Mouse (Mus musculus) kidney, embryonic 15.5 days (tissue): ENCODE data around the gene Syt3. TPM values are rescaled to one million over a fixed set of nuclear protein-coding genes. Genes with fewer than 3 reads are reported as not detected.
A peak's percentile ranks its signal among the peaks of the same experiment; 100 is the strongest.

Source experiments
- ATAC-seq: fragments of 200-750 bp; cut with Nextera tagmentation; replicated peaks from 2 replicates; pipeline ENCODE4 v1.8.0; 2017; ENCODE audit warnings: moderate TSS enrichment; ENCODE audit not compliant: low FRiP score
- H3K27ac ChIP-seq: fragments of 300-500 bp; sonication (generic); 2 replicates; pipeline ENCODE4 v1.5.1; 2015; ENCODE audit warnings: mild to moderate bottlenecking, inconsistent platforms
- H3K27me3 ChIP-seq: fragments of 300-500 bp; sonication (generic); 2 replicates; pipeline ENCODE4 v1.6.1; 2015; ENCODE audit warnings: inconsistent platforms
- H3K36me3 ChIP-seq: fragments of 300-500 bp; sonication (generic); 2 replicates; pipeline ENCODE4 v1.6.1; 2015; ENCODE audit warnings: inconsistent platforms
- H3K4me1 ChIP-seq: fragments of 300-500 bp; sonication (generic); 2 replicates; pipeline ENCODE4 v1.6.1; 2015; ENCODE audit warnings: inconsistent platforms
- H3K4me2 ChIP-seq: fragments of 300-500 bp; sonication (generic); 2 replicates; pipeline ENCODE4 v1.6.1; 2015; ENCODE audit warnings: moderate library complexity, mild to moderate bottlenecking, inconsistent platforms
- H3K4me3 ChIP-seq: fragments of 300-500 bp; sonication (generic); replicated peaks from 2 replicates; pipeline ENCODE4 v1.5.1; 2015; ENCODE audit warnings: mild to moderate bottlenecking, inconsistent platforms
- H3K9ac ChIP-seq: fragments of 300-500 bp; sonication (generic); 2 replicates; pipeline ENCODE4 v1.6.1; 2015; ENCODE audit warnings: mild to moderate bottlenecking, inconsistent platforms
- H3K9me3 ChIP-seq: fragments of 300-500 bp; sonication (generic); replicated peaks from 2 replicates; pipeline ENCODE4 v1.6.1; 2016; ENCODE audit warnings: inconsistent platforms
- WGBS: fragments of 180-500 bp; shearing (Covaris S2); methylation state at CpG from one replicate; pipeline ENCODE4 v1.1.7; 2015; ENCODE audit warnings: mixed read lengths; 5-methylcytosine and 5-hydroxymethylcytosine counted together
- polyA plus RNA-seq: library from polyadenylated mRNA; unstranded; fragments of >200 nt; fragmentation: Nextera tagmentation; extraction: Ambion mirVana; gene quantifications from 2 replicates; pipeline ENCODE4 v1.2.1, GENCODE M21; 2015

The Syt3 gene
- 2.4 and 2.5 TPM in 2 replicates for polyA plus RNA-seq

DNA sequence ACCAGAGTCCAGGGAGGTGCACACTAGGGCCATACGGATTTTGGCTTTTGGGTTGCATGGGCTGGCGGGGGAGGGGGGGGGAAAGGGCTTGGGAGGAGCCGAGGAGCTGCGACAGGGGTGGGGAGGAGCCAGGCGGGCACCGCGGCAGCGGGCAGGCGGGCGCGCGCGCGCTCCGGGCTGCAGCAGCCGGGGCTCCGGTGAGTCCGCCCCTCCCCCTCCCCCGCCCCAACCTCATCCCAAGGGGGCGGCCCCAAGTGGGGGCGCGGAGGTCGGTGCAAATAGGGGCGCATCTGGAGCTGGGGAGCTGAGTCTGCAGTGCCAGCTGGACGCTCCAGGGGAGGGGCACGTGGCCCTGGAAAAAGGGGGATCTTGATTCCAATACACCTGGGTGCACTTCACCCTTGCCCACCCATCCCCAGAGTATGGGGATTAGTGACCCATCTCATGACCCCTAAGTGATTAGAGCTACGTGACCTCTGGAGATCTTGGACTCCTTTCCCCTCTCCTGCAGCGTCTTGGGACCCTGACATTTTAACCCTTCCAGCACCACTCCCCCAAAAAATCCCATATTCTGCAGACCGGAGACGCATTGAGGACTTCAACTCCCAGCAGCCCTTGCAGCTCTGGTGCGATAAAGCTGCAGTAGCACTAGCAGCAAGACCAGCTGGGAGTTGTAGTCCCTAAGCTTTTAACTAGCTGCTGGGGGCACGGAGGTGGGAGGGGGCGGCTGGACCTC lies at the start of gene Syt3:
TSS of gene Syt3 (plus strand) at position 123 of the 736 bp plus-strand sequence.
- Histone ChIP-seq H3K27me3 (peaks cover 56% of the 10 kb centered on the region), H3K4me1 (peaks cover 9% of the 10 kb centered on the region; the same call in 1 of the 2 replicates), H3K27ac (no peak within 1 kb of the TSS), H3K36me3 (no peaks in the 10 kb centered on the region), H3K4me3 (peak within 1 kb of the TSS; percentile 55), H3K9me3 (no peaks in the 10 kb centered on the region), H3K9ac (peak within 1 kb of the TSS; percentile 39), H3K4me2 (peak within 1 kb of the TSS; percentile 93)
- peak; percentile 85 for ATAC-seq
- 0% methylated on average over 20 of the region's 33 CpGs for WGBS

- Histone ChIP-seq H3K4me2 (no peak overlapping the region), H3K27ac (no peak overlapping the region), H3K27me3 (peaks cover 76% of the 10 kb centered on the region), H3K4me1 (peaks cover 19% of the 10 kb centered on the region), H3K4me3 (no peak overlapping the region), H3K36me3 (no peaks in the 10 kb centered on the region), H3K9ac (no peak overlapping the region), H3K9me3 (no peaks in the 10 kb centered on the region)
- no peak for ATAC-seq
- 72% methylated on average over 14 of the region's 14 CpGs for WGBS
Observed at GRCm38 (mm10) chr7:44334139-44334538, 49.8 kb upstream of the Syt3 start.

GRCm38 (mm10) chr7:44335031-44335878 lies 48.6 kb upstream of the Syt3 start:
- Histone ChIP-seq H3K4me3 (peak overlapping the region; percentile 47), H3K9ac (no peak overlapping the region), H3K4me2 (peak overlapping the region; percentile 87), H3K9me3 (no peaks in the 10 kb centered on the region), H3K4me1 (peaks cover 19% of the 10 kb centered on the region), H3K27ac (no peak overlapping the region), H3K27me3 (peaks cover 80% of the 10 kb centered on the region), H3K36me3 (no peaks in the 10 kb centered on the region)
- WGBS, result 6% methylated on average over 18 of the region's 40 CpGs
- peak; percentile 47; the same call in 1 of the 2 replicates for ATAC-seq

GRCm38 (mm10) chr7:44336046-44337021 lies 47.6 kb upstream of the Syt3 start:
- Histone ChIP-seq H3K9ac (no peak overlapping the region), H3K9me3 (no peaks in the 10 kb centered on the region), H3K4me2 (peak overlapping the region; percentile 87), H3K27me3 (peaks cover 85% of the 10 kb centered on the region), H3K4me3 (peak overlapping the region; percentile 47), H3K27ac (no peak overlapping the region), H3K36me3 (no peaks in the 10 kb centered on the region), H3K4me1 (peaks cover 19% of the 10 kb centered on the region)
- ATAC-seq, result peak; percentile 44; the same call in 1 of the 2 replicates
- 3% methylated on average over 42 of the region's 54 CpGs for WGBS

- Histone ChIP-seq H3K36me3 (no peaks in the 10 kb centered on the region), H3K27me3 (peaks cover 85% of the 10 kb centered on the region), H3K9ac (no peak overlapping the region), H3K4me3 (peak overlapping the region; percentile 47), H3K4me1 (peaks cover 19% of the 10 kb centered on the region), H3K4me2 (peak overlapping the region; percentile 87; the same call in 1 of the 2 replicates), H3K27ac (no peak overlapping the region), H3K9me3 (no peaks in the 10 kb centered on the region)
- 2% methylated on average over 32 of the region's 32 CpGs for WGBS
- no peak for ATAC-seq
Observed at GRCm38 (mm10) chr7:44337121-44337849, 46.6 kb upstream of the Syt3 start.

- 63% methylated on average over 6 of the region's 6 CpGs for WGBS
- peaks cover 63% of the 10 kb centered on the region for H3K27me3 ChIP-seq
Observed at GRCm38 (mm10) chr7:44340226-44340625, 43.7 kb upstream of the Syt3 start.

GRCm38 (mm10) chr7:44341119-44341518 lies 42.8 kb upstream of the Syt3 start:
- Histone ChIP-seq H3K9ac (no peak overlapping the region), H3K4me3 (no peak overlapping the region), H3K4me2 (no peak overlapping the region), H3K27me3 (peaks cover 54% of the 10 kb centered on the region), H3K36me3 (no peaks in the 10 kb centered on the region), H3K9me3 (no peaks in the 10 kb centered on the region), H3K27ac (no peak overlapping the region), H3K4me1 (peaks cover 15% of the 10 kb centered on the region)
- WGBS, result 79% methylated on average over 10 of the region's 10 CpGs
- ATAC-seq, result no peak

More at GRCm38 (mm10) chr7:44340226-44340625, 43.7 kb upstream of the Syt3 start:
- Histone ChIP-seq H3K9ac (no peak overlapping the region), H3K4me1 (peaks cover 24% of the 10 kb centered on the region), H3K4me2 (no peak overlapping the region), H3K36me3 (no peaks in the 10 kb centered on the region), H3K27ac (no peak overlapping the region), H3K9me3 (no peaks in the 10 kb centered on the region), H3K4me3 (no peak overlapping the region)
- ATAC-seq, result no peak

GRCm38 (mm10) chr7:44341714-44342113 lies 42.2 kb upstream of the Syt3 start:
- Histone ChIP-seq H3K9ac (no peak overlapping the region), H3K4me2 (no peak overlapping the region), H3K4me1 (peaks cover 9% of the 10 kb centered on the region), H3K4me3 (no peak overlapping the region), H3K27ac (no peak overlapping the region), H3K9me3 (no peaks in the 10 kb centered on the region), H3K27me3 (peaks cover 48% of the 10 kb centered on the region), H3K36me3 (no peaks in the 10 kb centered on the region)
- no peak for ATAC-seq
- WGBS, result 67% methylated on average over 5 of the region's 5 CpGs

DNA sequence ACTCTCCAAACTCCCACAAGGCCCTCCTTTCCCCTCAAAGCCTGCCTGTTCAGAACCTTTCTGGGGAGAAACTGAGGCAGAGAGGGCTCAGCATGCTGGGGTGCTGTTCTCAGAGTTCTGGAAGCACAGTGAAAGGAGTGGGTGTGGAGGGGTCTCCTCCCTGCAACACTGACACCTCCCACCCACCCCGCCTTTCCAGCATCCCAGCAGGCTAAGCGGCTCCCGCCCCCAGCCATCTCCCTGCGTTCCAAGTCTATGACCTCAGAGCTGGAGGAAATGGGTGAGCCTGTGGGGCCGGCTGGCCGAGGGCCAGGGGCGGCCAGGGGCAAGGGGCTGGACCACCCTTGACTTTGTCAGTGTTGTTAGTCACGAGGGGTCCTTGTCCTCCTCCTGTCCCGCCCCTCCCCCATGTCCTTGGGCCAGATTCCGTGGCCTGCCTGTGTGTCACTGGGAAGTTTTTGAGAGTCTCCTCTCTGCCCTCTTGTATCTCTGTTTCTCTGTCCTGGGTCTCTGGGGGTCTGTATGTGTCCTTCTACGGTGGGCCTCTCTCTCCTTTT lies 40.4 kb upstream of the Syt3 start:
- Histone ChIP-seq H3K27ac (no peak overlapping the region), H3K4me3 (no peak overlapping the region), H3K4me1 (peaks cover 5% of the 10 kb centered on the region; the same call in 1 of the 2 replicates), H3K4me2 (peak overlapping the region; percentile 17; the same call in 1 of the 2 replicates), H3K9ac (no peak overlapping the region), H3K36me3 (no peaks in the 10 kb centered on the region), H3K27me3 (peaks cover 41% of the 10 kb centered on the region), H3K9me3 (no peaks in the 10 kb centered on the region)
- ATAC-seq, result no peak; the same call in 1 of the 2 replicates
- whole genome bisulfite sequencing, result 18% methylated on average over 11 of the region's 11 CpGs

- H3K9ac ChIP-seq, result no peak overlapping the region
- peaks cover 41% of the 10 kb centered on the region for H3K27me3 ChIP-seq
- no peaks in the 10 kb centered on the region for H3K36me3 ChIP-seq
- ATAC-seq, result no peak
- no peak overlapping the region for H3K4me2 ChIP-seq
- H3K4me1 ChIP-seq, result peaks cover 5% of the 10 kb centered on the region; the same call in 1 of the 2 replicates
- H3K27ac ChIP-seq, result no peak overlapping the region
- no peaks in the 10 kb centered on the region for H3K9me3 ChIP-seq
- H3K4me3 ChIP-seq, result no peak overlapping the region
- 78% methylated on average over 12 of the region's 12 CpGs for WGBS
Observed at GRCm38 (mm10) chr7:44344622-44345021, 39.3 kb upstream of the Syt3 start.
